Mouse (Mus musculus) liver, embryonic 14.5 days (tissue): Measurements from ENCODE around the gene Thbd. TPM values are rescaled to one million over a fixed set of nuclear protein-coding genes. Genes with fewer than 3 reads are reported as not detected.

ENCODE experiments used
- ATAC-seq: fragments of 200-750 bp; cut with Nextera tagmentation; 2 replicates; pipeline ENCODE4 v1.8.0; 2017; ENCODE audit warnings: moderate number of reproducible peaks, mild to moderate bottlenecking, moderate library complexity; ENCODE audit not compliant: insufficient read depth
- DNase-seq, 3 experiments: peaks; one replicate each; pipeline ENCODE4 v3.0.0-alpha.2; 2012 to 2013; ENCODE audit warnings: low read depth in 3 of 3, low spot score in 3 of 3
- H3K27ac ChIP-seq: fragments of 300-500 bp; sonication (generic); 2 replicates; pipeline ENCODE4 v1.5.1; 2014; ENCODE audit warnings: moderate library complexity, mild to moderate bottlenecking, control low read depth, inconsistent platforms
- H3K27me3 ChIP-seq: fragments of 300-500 bp; sonication (generic); 2 replicates; pipeline ENCODE4 v1.6.1; 2014; ENCODE audit warnings: mild to moderate bottlenecking, low read length, moderate library complexity; ENCODE audit not compliant: control insufficient read depth, insufficient read depth
- H3K36me3 ChIP-seq: fragments of 300-500 bp; sonication (generic); replicated peaks from 2 replicates; pipeline ENCODE4 v1.6.1; 2014; ENCODE audit warnings: low read depth; ENCODE audit not compliant: control insufficient read depth, insufficient read depth
- H3K4me1 ChIP-seq, 2 experiments: fragments of 200-500 bp in 1 of 2; fragments of 300-500 bp in 1 of 2; sonication (generic) in 1 of 2; replicated peaks; 2 replicates each; pipeline ENCODE4 v1.6.1; 2012 to 2014; ENCODE audit warnings: antibody characterized with exemption in 1 of 2, inconsistent platforms in 1 of 2, low read length in 1 of 2; ENCODE audit not compliant: control insufficient read depth in 2 of 2, insufficient read depth in 2 of 2
- H3K4me2 ChIP-seq: fragments of 300-500 bp; sonication (generic); 2 replicates; pipeline ENCODE4 v1.6.1; 2014; ENCODE audit warnings: low read depth, mild to moderate bottlenecking, control low read depth, moderate library complexity
- H3K4me3 ChIP-seq, 2 experiments: fragments of 200-500 bp in 1 of 2; fragments of 300-500 bp in 1 of 2; sonication (generic) in 1 of 2; 2 replicates each; pipeline ENCODE4 v1.5.1; 2012 to 2014; ENCODE audit warnings: low read depth in 2 of 2, low read length in 2 of 2, mild to moderate bottlenecking in 2 of 2, control low read depth in 1 of 2, inconsistent platforms in 1 of 2, moderate library complexity in 1 of 2; ENCODE audit not compliant: insufficient read depth in 1 of 2
- H3K9ac ChIP-seq: fragments of 300-500 bp; sonication (generic); replicated peaks from 2 replicates; pipeline ENCODE4 v1.6.1; 2014; ENCODE audit warnings: mild to moderate bottlenecking, control low read depth, moderate library complexity
- H3K9me3 ChIP-seq: fragments of 300-500 bp; sonication (generic); 2 replicates; pipeline ENCODE4 v1.6.1; 2016; ENCODE audit warnings: low read length, mixed read lengths; ENCODE audit not compliant: control insufficient read depth
- CTCF ChIP-seq: IDR thresholded peaks from 2 replicates; pipeline ENCODE4 v1.5.1; 2016; ENCODE audit warnings: antibody characterized with exemption, low read depth, control low read depth
- EP300 ChIP-seq: IDR thresholded peaks from 2 replicates; pipeline ENCODE4 v1.6.1; 2016; ENCODE audit warnings: antibody characterized with exemption, low read depth
- WGBS: fragments of 180-500 bp; shearing (Covaris S2); extraction: QIAGEN DNeasy Blood & Tissue Kit; methylation state at CpG from one replicate; pipeline ENCODE4 v1.1.7; 2014; ENCODE audit not compliant: insufficient replicate concordance; 5-methylcytosine and 5-hydroxymethylcytosine counted together
- polyA plus RNA-seq, 2 experiments: library from polyadenylated mRNA; depleted of rRNA in 1 of 2; stranded (reverse) in 1 of 2; unstranded in 1 of 2; fragments of >200 nt; fragmentation: Nextera tagmentation in 1 of 2; extraction: Ambion mirVana in 1 of 2; gene quantifications; 2 replicates each; pipeline versions ENCODE4 v1.2.1 to v1.2.3; 2012 to 2014

Thbd gene
- polyA plus RNA-seq, 2 experiments = 0.74 to 0.95 TPM

- DNase-seq = no peak
- H3K4me3 ChIP-seq = no peak overlapping the region
- no peaks in the 10 kb centered on the region for H3K4me1 ChIP-seq
- H3K36me3 ChIP-seq = no peaks in the 10 kb centered on the region
- H3K9ac ChIP-seq = no peak overlapping the region
- no peaks in the 10 kb centered on the region for H3K9me3 ChIP-seq
- H3K4me2 ChIP-seq = no peak overlapping the region
- no peaks in the 10 kb centered on the region for H3K27me3 ChIP-seq
- no peak overlapping the region for H3K27ac ChIP-seq
- no peak for ATAC-seq
- no peak for TF ChIP-seq EP300
- 8% methylated on average over 1 of the region's 1 CpGs for WGBS
Measured at GRCm38 (mm10) chr2:148365227-148365626, 42.8 kb downstream of the Thbd start.

- DNase-seq (no peak), ATAC-seq (no peak)
- H3K27me3 ChIP-seq = no peaks in the 10 kb centered on the region
- H3K9me3 ChIP-seq = no peaks in the 10 kb centered on the region
- H3K4me2 ChIP-seq = no peak overlapping the region
- no peak overlapping the region for H3K27ac ChIP-seq
- H3K36me3 ChIP-seq = no peaks in the 10 kb centered on the region
- H3K4me1 ChIP-seq = no peaks in the 10 kb centered on the region
- TF ChIP-seq EP300 = no peak
- no peak for TF ChIP-seq CTCF
- H3K9ac ChIP-seq = no peak overlapping the region
- WGBS = 63% methylated on average over 3 of the region's 3 CpGs
- no peak overlapping the region for H3K4me3 ChIP-seq
Measured at GRCm38 (mm10) chr2:148364536-148364935, 43.5 kb downstream of the Thbd start.

- 63% methylated on average over 1 of the region's 1 CpGs for WGBS
- Histone ChIP-seq H3K4me3 (no peak overlapping the region), H3K27ac (no peak overlapping the region), H3K36me3 (no peaks in the 10 kb centered on the region), H3K27me3 (no peaks in the 10 kb centered on the region), H3K9ac (no peak overlapping the region), H3K9me3 (no peaks in the 10 kb centered on the region), H3K4me2 (no peak overlapping the region), H3K4me1 (no peaks in the 10 kb centered on the region)
- no peak for TF ChIP-seq EP300
- no peak for TF ChIP-seq CTCF
- DNase-seq = no peak
- no peak for ATAC-seq
Measured at GRCm38 (mm10) chr2:148357145-148357544, 50.8 kb downstream of the Thbd start.

Other genes starting within 250 kb of the Thbd start
- gene Sstr4, start 12.8 kb downstream of the Thbd start, polyA plus RNA-seq (2012; rRNA removed) = not detected in 2 replicates
- gene Sstr4, start 12.8 kb downstream of the Thbd start, polyA plus RNA-seq (2014; fragmentation: Nextera tagmentation; extraction: Ambion mirVana) = not detected in 2 replicates
- gene Cd93, start 35.4 kb upstream of the Thbd start, polyA plus RNA-seq (2012; rRNA removed) = 1.4 and 1.5 TPM in 2 replicates
- gene Cd93, start 35.4 kb upstream of the Thbd start, polyA plus RNA-seq (2014; fragmentation: Nextera tagmentation; extraction: Ambion mirVana) = 1.8 and 2.2 TPM in 2 replicates